Mouse (Mus musculus): ENCODE measurements around the gene Tjp1. TPM values are rescaled to one million over a fixed set of nuclear protein-coding genes. Genes with fewer than 3 reads are reported as not detected.

The Tjp1 gene
- polyA plus RNA-seq (2015; fragmentation: Nextera tagmentation; extraction: Ambion mirVana) = 18.7 and 19.8 TPM in 2 replicates

GRCm38 (mm10) chr7:65527071-65528007 lies at the start of gene Tjp1:
Tjp1 (minus strand) TSS chr7:65527781.
- peaks cover 67% of the 10 kb centered on the region for H3K27me3 ChIP-seq
- H3K9me3 ChIP-seq = no peaks in the 10 kb centered on the region
- H3K36me3 ChIP-seq = no peaks in the 10 kb centered on the region
- peak within 1 kb of the TSS; percentile 70 for H3K9ac ChIP-seq
- WGBS = under 1% methylated on average over 113 of the region's 115 CpGs
- H3K4me2 ChIP-seq = peak within 1 kb of the TSS; percentile 98
- ATAC-seq (ENCODE audit: insufficient number of reproducible peaks, insufficient read depth, low FRiP score, low TSS enrichment, low read depth) = peak; percentile 59; the same call in 1 of the 2 replicates
- no peak within 1 kb of the TSS for H3K27ac ChIP-seq
- peak within 1 kb of the TSS; percentile 66 for H3K4me3 ChIP-seq
- peaks cover 2% of the 10 kb centered on the region; the same call in 1 of the 2 replicates for H3K4me1 ChIP-seq

- H3K27me3 ChIP-seq = no peaks in the 10 kb centered on the region
- no peak overlapping the region for H3K27ac ChIP-seq
- no peak overlapping the region for H3K4me3 ChIP-seq
- peaks cover 7% of the 10 kb centered on the region for H3K4me1 ChIP-seq
- H3K36me3 ChIP-seq = no peaks in the 10 kb centered on the region
- no peak for ATAC-seq (ENCODE audit: insufficient number of reproducible peaks, insufficient read depth, low FRiP score, low TSS enrichment, low read depth)
- peak overlapping the region; percentile 24 for H3K4me2 ChIP-seq
- WGBS = 18% methylated on average over 12 of the region's 12 CpGs
- no peak overlapping the region for H3K9ac ChIP-seq
- no peaks in the 10 kb centered on the region for H3K9me3 ChIP-seq
Observed at GRCm38 (mm10) chr7:65577118-65577517, 49.5 kb upstream of the Tjp1 start.

GRCm38 (mm10) chr7:65572731-65573130 lies 45.1 kb upstream of the Tjp1 start:
- H3K4me2 ChIP-seq = no peak overlapping the region
- 59% methylated on average over 5 of the region's 5 CpGs for WGBS
- no peaks in the 10 kb centered on the region for H3K9me3 ChIP-seq

GRCm38 (mm10) chr7:65570691-65571090 lies 43.1 kb upstream of the Tjp1 start:
- WGBS = 80% methylated on average over 4 of the region's 4 CpGs
- Histone ChIP-seq H3K4me2 (no peak overlapping the region), H3K9me3 (no peaks in the 10 kb centered on the region), H3K36me3 (no peaks in the 10 kb centered on the region), H3K9ac (no peak overlapping the region), H3K27me3 (no peaks in the 10 kb centered on the region), H3K4me3 (no peak overlapping the region), H3K27ac (no peak overlapping the region), H3K4me1 (0 out of 2 replicates have a peak, but pooled peaks cover 3% of the 10 kb centered on the region)
- ATAC-seq (ENCODE audit: insufficient number of reproducible peaks, insufficient read depth, low FRiP score, low TSS enrichment, low read depth) = no peak

More at GRCm38 (mm10) chr7:65572731-65573130, 45.1 kb upstream of the Tjp1 start:
- Histone ChIP-seq H3K27ac (no peak overlapping the region), H3K36me3 (no peaks in the 10 kb centered on the region), H3K27me3 (no peaks in the 10 kb centered on the region), H3K4me1 (peaks cover 7% of the 10 kb centered on the region), H3K9ac (no peak overlapping the region), H3K4me3 (no peak overlapping the region)
- no peak for ATAC-seq (ENCODE audit: insufficient number of reproducible peaks, insufficient read depth, low FRiP score, low TSS enrichment, low read depth)

DNA sequence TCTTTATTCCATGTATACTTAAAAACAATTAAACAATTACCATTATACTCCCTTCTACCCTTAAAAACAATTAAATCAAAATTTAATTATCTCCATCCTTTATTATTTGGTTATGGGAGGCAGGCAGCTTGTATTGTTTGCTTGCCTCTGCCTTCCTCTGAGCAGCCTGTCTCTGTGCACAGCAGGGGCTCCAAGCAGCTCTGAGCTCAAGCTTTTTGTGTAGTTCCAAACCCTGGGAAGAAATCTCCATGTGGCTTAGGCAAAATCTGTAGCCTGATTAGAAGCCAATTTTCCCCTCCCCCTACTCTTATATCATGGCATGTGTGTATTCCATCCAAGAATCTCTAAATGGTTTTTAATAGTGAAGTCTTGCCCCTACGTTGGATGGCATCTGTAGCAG lies 28.4 kb upstream of the Tjp1 start:
- no peaks in the 10 kb centered on the region for H3K9me3 ChIP-seq
- no peaks in the 10 kb centered on the region for H3K27me3 ChIP-seq
- no peaks in the 10 kb centered on the region for H3K36me3 ChIP-seq
- H3K4me1 ChIP-seq = no peaks in the 10 kb centered on the region
- no peak overlapping the region for H3K27ac ChIP-seq
- H3K4me2 ChIP-seq = no peak overlapping the region
- H3K4me3 ChIP-seq = no peak overlapping the region
- 41% methylated on average over 1 of the region's 1 CpGs for WGBS
- H3K9ac ChIP-seq = no peak overlapping the region
- ATAC-seq (ENCODE audit: insufficient number of reproducible peaks, insufficient read depth, low FRiP score, low TSS enrichment, low read depth) = no peak

GRCm38 (mm10) chr7:65545741-65546140 lies 18.2 kb upstream of the Tjp1 start:
- Histone ChIP-seq H3K36me3 (no peaks in the 10 kb centered on the region), H3K4me2 (no peak overlapping the region), H3K4me1 (no peaks in the 10 kb centered on the region), H3K9me3 (no peaks in the 10 kb centered on the region), H3K9ac (no peak overlapping the region), H3K27ac (no peak overlapping the region), H3K27me3 (no peaks in the 10 kb centered on the region), H3K4me3 (no peak overlapping the region)
- 25% methylated on average over 5 of the region's 5 CpGs for WGBS
- no peak for ATAC-seq (ENCODE audit: insufficient number of reproducible peaks, insufficient read depth, low FRiP score, low TSS enrichment, low read depth)

- Histone ChIP-seq H3K4me2 (no peak overlapping the region), H3K4me1 (0 out of 2 replicates have a peak, but pooled peaks cover 2% of the 10 kb centered on the region), H3K36me3 (no peaks in the 10 kb centered on the region), H3K27ac (no peak overlapping the region), H3K4me3 (no peak overlapping the region), H3K9me3 (no peaks in the 10 kb centered on the region; the same call in 1 of the 2 replicates), H3K27me3 (peaks cover 21% of the 10 kb centered on the region), H3K9ac (no peak overlapping the region)
- ATAC-seq (ENCODE audit: insufficient number of reproducible peaks, insufficient read depth, low FRiP score, low TSS enrichment, low read depth) = no peak
- WGBS = 22% methylated on average over 4 of the region's 4 CpGs
Observed at GRCm38 (mm10) chr7:65532689-65533088, 5.1 kb upstream of the Tjp1 start.

DNA sequence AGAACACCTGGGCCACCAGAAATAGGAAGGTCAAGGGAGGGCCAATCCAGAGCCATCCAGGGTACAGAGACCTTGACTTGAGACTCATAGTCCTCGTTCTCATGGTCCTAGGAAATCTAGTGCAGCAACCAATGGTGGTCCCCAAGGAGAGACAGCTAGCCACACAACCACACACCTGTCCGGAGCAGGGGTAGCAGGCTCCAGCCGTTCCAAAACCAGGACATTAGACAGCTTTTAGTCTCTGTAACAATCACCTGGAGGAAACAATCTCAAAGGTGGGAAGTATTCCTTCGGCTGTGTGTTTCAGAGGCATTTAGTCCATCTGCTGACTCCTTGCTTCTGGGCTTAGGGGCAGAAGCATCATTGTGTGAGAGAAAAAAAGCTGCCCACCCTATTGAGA lies 4.5 kb downstream of the Tjp1 start:
- no peak overlapping the region for H3K4me3 ChIP-seq
- H3K27me3 ChIP-seq = peaks cover 50% of the 10 kb centered on the region
- H3K4me1 ChIP-seq = peaks cover 2% of the 10 kb centered on the region; the same call in 1 of the 2 replicates
- H3K4me2 ChIP-seq = no peak overlapping the region
- H3K9ac ChIP-seq = no peak overlapping the region
- WGBS = 82% methylated on average over 4 of the region's 4 CpGs
- H3K9me3 ChIP-seq = no peaks in the 10 kb centered on the region
- no peak overlapping the region for H3K27ac ChIP-seq
- H3K36me3 ChIP-seq = no peaks in the 10 kb centered on the region
- no peak for ATAC-seq (ENCODE audit: insufficient number of reproducible peaks, insufficient read depth, low FRiP score, low TSS enrichment, low read depth)

DNA sequence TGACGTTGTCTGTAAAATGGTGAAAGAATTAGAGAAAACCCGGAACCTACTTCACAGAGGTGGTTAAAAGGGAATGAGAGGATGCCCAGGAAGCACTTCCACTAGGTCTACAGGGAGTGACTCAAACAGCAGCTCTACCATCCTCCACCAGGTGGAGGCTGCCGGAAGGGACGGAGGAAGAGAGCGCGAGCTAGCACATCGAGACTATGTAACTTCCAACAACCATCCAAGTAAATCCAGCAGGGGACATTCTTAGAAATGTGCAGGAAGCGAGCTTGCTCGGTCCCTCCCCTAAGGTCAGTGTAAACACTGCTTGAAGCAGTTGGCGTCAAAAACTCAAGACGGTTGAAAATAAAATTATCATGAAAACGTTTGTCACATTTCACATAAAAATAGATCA lies 5.1 kb downstream of the Tjp1 start:
- Histone ChIP-seq H3K4me3 (no peak overlapping the region), H3K4me1 (no peaks in the 10 kb centered on the region; the same call in 1 of the 2 replicates), H3K9me3 (no peaks in the 10 kb centered on the region), H3K9ac (no peak overlapping the region), H3K27me3 (peaks cover 44% of the 10 kb centered on the region), H3K36me3 (no peaks in the 10 kb centered on the region), H3K27ac (no peak overlapping the region), H3K4me2 (no peak overlapping the region)
- WGBS = 61% methylated on average over 12 of the region's 12 CpGs
- ATAC-seq (ENCODE audit: insufficient number of reproducible peaks, insufficient read depth, low FRiP score, low TSS enrichment, low read depth) = no peak

DNA sequence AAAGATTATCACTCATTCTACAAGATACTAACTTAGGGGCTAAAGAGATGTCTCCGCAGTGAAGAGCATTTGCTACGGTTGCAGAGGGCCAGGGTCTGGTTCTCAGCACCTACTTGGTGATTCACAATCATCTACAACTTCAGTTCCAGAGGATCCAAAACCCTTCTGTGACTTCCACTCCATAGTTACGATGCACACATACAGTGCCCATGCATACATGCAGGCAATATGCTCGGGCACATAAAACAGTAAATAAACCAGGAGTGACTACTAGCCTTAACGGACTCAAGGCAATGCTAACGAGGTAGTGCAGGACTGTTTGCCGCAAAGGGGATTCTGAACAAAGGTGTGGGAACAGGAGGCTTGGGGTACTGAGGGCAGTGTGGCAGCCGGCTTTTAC lies 7.0 kb downstream of the Tjp1 start:
- no peaks in the 10 kb centered on the region for H3K36me3 ChIP-seq
- no peak overlapping the region for H3K27ac ChIP-seq
- 90% methylated on average over 8 of the region's 8 CpGs for WGBS
- no peak overlapping the region for H3K9ac ChIP-seq
- peaks cover 25% of the 10 kb centered on the region for H3K27me3 ChIP-seq
- no peaks in the 10 kb centered on the region for H3K9me3 ChIP-seq
- ATAC-seq (ENCODE audit: insufficient number of reproducible peaks, insufficient read depth, low FRiP score, low TSS enrichment, low read depth) = no peak
- no peaks in the 10 kb centered on the region for H3K4me1 ChIP-seq
- H3K4me3 ChIP-seq = no peak overlapping the region
- no peak overlapping the region for H3K4me2 ChIP-seq

- H3K27me3 ChIP-seq = peaks cover 19% of the 10 kb centered on the region
- H3K4me3 ChIP-seq = no peak overlapping the region
- H3K27ac ChIP-seq = no peak overlapping the region
- no peaks in the 10 kb centered on the region for H3K9me3 ChIP-seq
- 37% methylated on average over 12 of the region's 12 CpGs for WGBS
- H3K4me1 ChIP-seq = no peaks in the 10 kb centered on the region
- no peak overlapping the region for H3K9ac ChIP-seq
- no peaks in the 10 kb centered on the region for H3K36me3 ChIP-seq
- no peak for ATAC-seq (ENCODE audit: insufficient number of reproducible peaks, insufficient read depth, low FRiP score, low TSS enrichment, low read depth)
- H3K4me2 ChIP-seq = no peak overlapping the region
Observed at GRCm38 (mm10) chr7:65519788-65520563, 7.6 kb downstream of the Tjp1 start.
